10 mouse cellular contexts compared by ENCODE assay signal in genomic region chr7:120504663-120504979, GRCm38 (mm10).
DNase-seq lines count a peak whose midpoint lies in the region; ATAC-seq and TF ChIP-seq lines count a peak whose summit lies in the region.
"Had no signal": no experiment of that assay in that cellular context is flagged by ENCODE, and none has a peak within 500 bp of the region (broad histone marks: within the 10 kb centered on the region; RNA-seq: fewer than 3 reads in every experiment).

No protein-coding gene starts in this region.

- no peaks in the 10 kb centered on the region for H3K9me3 ChIP-seq in heart, embryonic 13.5 days
- H3K9me3 ChIP-seq in ES-E14 (ENCODE audit: control insufficient read depth, insufficient read depth, low read depth, low read length): no peaks in the 10 kb centered on the region
- 0 out of 2 replicates have a peak, but pooled peaks cover 9% of the 10 kb centered on the region for H3K9me3 ChIP-seq in hindbrain, embryonic 12.5 days (replicated peaks)
- H3K9me3 ChIP-seq in midbrain, embryonic 11.5 days (ENCODE audit: control insufficient read depth, low read length): no peaks in the 10 kb centered on the region

- peaks cover 6% of the 10 kb centered on the region; the same call in 1 of the 2 replicates for H3K4me1 ChIP-seq in heart, embryonic 13.5 days
- no peaks in the 10 kb centered on the region for H3K4me1 ChIP-seq in ES-E14 (ENCODE audit: control insufficient read depth in 2 of 2, insufficient read depth in 2 of 2, low read length in 2 of 2, poor library complexity in 1 of 2)
- no peaks in the 10 kb centered on the region for H3K4me1 ChIP-seq in hindbrain, embryonic 12.5 days
- no peaks in the 10 kb centered on the region for H3K4me1 ChIP-seq in midbrain, embryonic 11.5 days (ENCODE audit: control insufficient read depth, insufficient read depth, low read length)

- ATAC-seq in heart, embryonic 13.5 days (ENCODE audit: extremely low read depth, insufficient number of reproducible peaks, low FRiP score, low TSS enrichment): no peak
- no peak for ATAC-seq in hindbrain, embryonic 12.5 days (ENCODE audit: low FRiP score)
- ATAC-seq in midbrain, embryonic 11.5 days (ENCODE audit: low FRiP score): peak; percentile 64; the same call in 1 of the 2 replicates

- H3K4me2 ChIP-seq in heart, embryonic 13.5 days: peak overlapping the region; percentile 77
- H3K4me2 ChIP-seq in hindbrain, embryonic 12.5 days (replicated peaks): peak overlapping the region; percentile 89
- peak overlapping the region; percentile 69 for H3K4me2 ChIP-seq in midbrain, embryonic 11.5 days

- H3K27ac ChIP-seq in heart, embryonic 13.5 days (replicated peaks): no peak overlapping the region
- no peak overlapping the region for H3K27ac ChIP-seq in ES-E14 (ENCODE audit: insufficient read depth, low read depth, low read length, poor library complexity, severe bottlenecking)
- no peak overlapping the region for H3K27ac ChIP-seq in hindbrain, embryonic 12.5 days
- H3K27ac ChIP-seq in midbrain, embryonic 11.5 days (ENCODE audit: low read depth, low read length): no peak overlapping the region; the same call in 1 of the 2 replicates
- H3K27ac ChIP-seq: macrophage had no signal

- peak overlapping the region; percentile 49 for H3K4me3 ChIP-seq in heart, embryonic 13.5 days
- H3K4me3 ChIP-seq in ES-E14 (ENCODE audit: insufficient read depth in 1 of 2, low read depth in 1 of 2, low read length in 2 of 2, poor library complexity in 1 of 2, severe bottlenecking in 1 of 2): peak overlapping the region; percentile 5 to 30; a peak in 3 of 4 replicates
- H3K4me3 ChIP-seq in hindbrain, embryonic 12.5 days: peak overlapping the region; percentile 47
- peak overlapping the region; percentile 37 for H3K4me3 ChIP-seq in midbrain, embryonic 11.5 days (ENCODE audit: low read depth, low read length)

- 25% methylated on average over 5 of the region's 5 CpGs for WGBS in heart, embryonic 13.5 days
- 26% methylated on average over 5 of the region's 5 CpGs for WGBS in hindbrain, embryonic 12.5 days
- WGBS in midbrain, embryonic 11.5 days: 27% methylated on average over 5 of the region's 5 CpGs

- H3K36me3 ChIP-seq in heart, embryonic 13.5 days: no peaks in the 10 kb centered on the region
- H3K36me3 ChIP-seq in ES-E14 (ENCODE audit: control insufficient read depth, insufficient read depth, low read length, poor library complexity, severe bottlenecking): no peaks in the 10 kb centered on the region
- H3K36me3 ChIP-seq in hindbrain, embryonic 12.5 days: no peaks in the 10 kb centered on the region
- no peaks in the 10 kb centered on the region for H3K36me3 ChIP-seq in midbrain, embryonic 11.5 days (ENCODE audit: control insufficient read depth, insufficient read depth, low read length)

- no peaks in the 10 kb centered on the region for H3K27me3 ChIP-seq in heart, embryonic 13.5 days (replicated peaks)
- no peaks in the 10 kb centered on the region for H3K27me3 ChIP-seq in hindbrain, embryonic 12.5 days
- no peaks in the 10 kb centered on the region for H3K27me3 ChIP-seq in midbrain, embryonic 11.5 days (ENCODE audit: control insufficient read depth, insufficient read depth, low read length)

- H3K9ac ChIP-seq in heart, embryonic 13.5 days: peak overlapping the region; percentile 69
- no peak overlapping the region for H3K9ac ChIP-seq in ES-E14 (ENCODE audit: insufficient read depth, low read depth, low read length, poor library complexity, severe bottlenecking)
- H3K9ac ChIP-seq in hindbrain, embryonic 12.5 days: peak overlapping the region; percentile 59
- peak overlapping the region; percentile 69 for H3K9ac ChIP-seq in midbrain, embryonic 11.5 days (ENCODE audit: low read length)

- intact Hi-C loops in heart, postnatal 14 days (cut with DNase I): no loop called here

- in situ Hi-C loops in ES-E14 (cut with MboI; ENCODE audit: low sequenced_read_pairs in 2 of 2, unreplicated experiment in 2 of 2): no loop called here

- DNase-seq in heart, postnatal 14 days: no peak
- DNase-seq in ES-E14 (ENCODE audit: low read depth, low spot score): no peak
- peak; percentile 93 for DNase-seq in midbrain, embryonic 11.5 days (ENCODE audit: low spot score, missing footprints)
- no peak for DNase-seq in cerebellum, adult 11-12 months
- no peak for DNase-seq in cerebellum, postnatal 4 days (ENCODE audit: low spot score in 2 of 2)
- DNase-seq in thymus, postnatal 0 days (ENCODE audit: low spot score): no peak
- DNase-seq: B cell, adult 2 months had no signal

TF ChIP-seq in ES-E14, 5 proteins besides CTCF, POLR2A, EP300 and RAD21:
- TF ChIP-seq CHD2 (IDR thresholded peaks at IDR 0.05; ENCODE audit: low read depth, low read length) (no peak), ZC3H11A (IDR thresholded peaks at IDR 0.05; ENCODE audit: borderline replicate concordance, low read depth, low read length) (no peak)
